In genomic region chr8:26513001-26513400, GRCm38 (mm10) we compare ENCODE assay signal across 21 mouse cellular contexts.
DNase-seq lines count a peak whose midpoint lies in the region; ATAC-seq lines count a peak whose summit lies in the region.
"Had no signal": no experiment of that assay in that cellular context is flagged by ENCODE, and none has a peak within 500 bp of the region (broad histone marks: within the 10 kb centered on the region; RNA-seq: fewer than 3 reads in every experiment).

No protein-coding gene starts in this region.

- no peak overlapping the region for H3K4me2 ChIP-seq in heart, embryonic 12.5 days
- no peak overlapping the region for H3K4me2 ChIP-seq in hindbrain, embryonic 12.5 days (replicated peaks)
- no peak overlapping the region for H3K4me2 ChIP-seq in limb, embryonic 11.5 days (ENCODE audit: low read depth, severe bottlenecking)
- H3K4me2 ChIP-seq: embryonic facial prominence, embryonic 13.5 days; embryonic facial prominence, embryonic 15.5 days; forebrain, embryonic 13.5 days; forebrain, embryonic 15.5 days had no signal

- no peaks in the 10 kb centered on the region for H3K4me1 ChIP-seq in heart, embryonic 12.5 days (replicated peaks)
- H3K4me1 ChIP-seq in hindbrain, embryonic 10.5 days (replicated peaks) = peaks cover 6% of the 10 kb centered on the region
- H3K4me1 ChIP-seq in hindbrain, embryonic 12.5 days = peaks cover 5% of the 10 kb centered on the region; the same call in 1 of the 2 replicates
- no peaks in the 10 kb centered on the region; the same call in 1 of the 2 replicates for H3K4me1 ChIP-seq in limb, embryonic 11.5 days (ENCODE audit: control insufficient read depth, insufficient read depth, low read length)
- H3K4me1 ChIP-seq in limb, embryonic 10.5 days = 0 out of 2 replicates have a peak, but pooled peaks cover 3% of the 10 kb centered on the region
- H3K4me1 ChIP-seq: embryonic facial prominence, embryonic 13.5 days; embryonic facial prominence, embryonic 15.5 days; forebrain, embryonic 13.5 days had no signal

- no peak overlapping the region for H3K27ac ChIP-seq in heart, embryonic 12.5 days (ENCODE audit: poor library complexity, severe bottlenecking)
- H3K27ac ChIP-seq in hindbrain, embryonic 10.5 days = no peak overlapping the region
- H3K27ac ChIP-seq in hindbrain, embryonic 12.5 days = no peak overlapping the region
- H3K27ac ChIP-seq in limb, embryonic 11.5 days (replicated peaks; ENCODE audit: low read depth, low read length) = no peak overlapping the region
- no peak overlapping the region for H3K27ac ChIP-seq in limb, embryonic 10.5 days
- H3K27ac ChIP-seq: embryonic facial prominence, embryonic 13.5 days; embryonic facial prominence, embryonic 15.5 days; forebrain, embryonic 13.5 days; forebrain, embryonic 15.5 days had no signal

- 83% methylated on average over 7 of the region's 7 CpGs for WGBS in heart, embryonic 12.5 days
- WGBS in hindbrain, embryonic 10.5 days = 86% methylated on average over 7 of the region's 7 CpGs
- 90% methylated on average over 7 of the region's 7 CpGs for WGBS in hindbrain, embryonic 12.5 days
- 80% methylated on average over 7 of the region's 7 CpGs for WGBS in limb, embryonic 11.5 days
- WGBS in limb, embryonic 10.5 days = 81% methylated on average over 7 of the region's 7 CpGs

- ATAC-seq in heart, embryonic 12.5 days (ENCODE audit: insufficient number of reproducible peaks, low FRiP score) = no peak
- ATAC-seq in hindbrain, embryonic 12.5 days (ENCODE audit: low FRiP score) = no peak
- ATAC-seq in limb, embryonic 11.5 days (ENCODE audit: insufficient number of reproducible peaks, low FRiP score, low TSS enrichment, low read depth) = no peak
- ATAC-seq: forebrain, embryonic 13.5 days; forebrain, embryonic 15.5 days had no signal

- no peaks in the 10 kb centered on the region; the same call in 1 of the 2 replicates for H3K27me3 ChIP-seq in heart, embryonic 12.5 days (replicated peaks)
- peaks cover 7% of the 10 kb centered on the region; the same call in 1 of the 2 replicates for H3K27me3 ChIP-seq in hindbrain, embryonic 10.5 days (ENCODE audit: insufficient read depth, poor library complexity, severe bottlenecking)
- H3K27me3 ChIP-seq in hindbrain, embryonic 12.5 days = peaks cover 6% of the 10 kb centered on the region; the same call in 1 of the 2 replicates
- H3K27me3 ChIP-seq in limb, embryonic 11.5 days (ENCODE audit: control insufficient read depth, insufficient read depth, low read length) = peaks cover 2% of the 10 kb centered on the region; the same call in 1 of the 2 replicates
- H3K27me3 ChIP-seq in limb, embryonic 10.5 days (ENCODE audit: low read depth, poor library complexity, severe bottlenecking) = peaks cover 48% of the 10 kb centered on the region
- H3K27me3 ChIP-seq: embryonic facial prominence, embryonic 13.5 days; embryonic facial prominence, embryonic 15.5 days; forebrain, embryonic 13.5 days; forebrain, embryonic 15.5 days had no signal

- no peaks in the 10 kb centered on the region for H3K36me3 ChIP-seq in heart, embryonic 12.5 days
- no peaks in the 10 kb centered on the region for H3K36me3 ChIP-seq in hindbrain, embryonic 10.5 days
- no peaks in the 10 kb centered on the region for H3K36me3 ChIP-seq in hindbrain, embryonic 12.5 days
- H3K36me3 ChIP-seq in limb, embryonic 11.5 days (ENCODE audit: control insufficient read depth, insufficient read depth, low read length) = no peaks in the 10 kb centered on the region
- no peaks in the 10 kb centered on the region for H3K36me3 ChIP-seq in limb, embryonic 10.5 days
- H3K36me3 ChIP-seq: embryonic facial prominence, embryonic 13.5 days; embryonic facial prominence, embryonic 15.5 days; forebrain, embryonic 15.5 days had no signal

- no peak overlapping the region for H3K4me3 ChIP-seq in heart, embryonic 12.5 days
- H3K4me3 ChIP-seq in hindbrain, embryonic 10.5 days = no peak overlapping the region
- H3K4me3 ChIP-seq in hindbrain, embryonic 12.5 days = no peak overlapping the region
- no peak overlapping the region for H3K4me3 ChIP-seq in limb, embryonic 11.5 days (ENCODE audit: low read depth, low read length)
- H3K4me3 ChIP-seq in limb, embryonic 10.5 days = no peak overlapping the region
- H3K4me3 ChIP-seq: embryonic facial prominence, embryonic 13.5 days; embryonic facial prominence, embryonic 15.5 days; erythroblast, embryonic 14.5 days; forebrain, embryonic 13.5 days; forebrain, embryonic 15.5 days had no signal

- DNase-seq in heart, adult 11 months = peak; percentile 82
- peak; percentile 1 for DNase-seq in hindbrain, embryonic 10.5 days (ENCODE audit: low spot score)
- peak; percentile 14 for DNase-seq in limb, embryonic 11.5 days (ENCODE audit: low spot score)
- DNase-seq in limb, embryonic 10.5 days (ENCODE audit: low spot score) = no peak
- DNase-seq: adrenal gland, adult 2 months; adrenal gland, postnatal 10 days; adrenal gland, postnatal 25 days; cerebellum, adult 11 months; cerebellum, adult 18-20 months; cerebellum, adult 8-10 months; cerebellum, adult 9-11 months; cerebellum, postnatal 14 days; cerebellum, postnatal 36 days; embryo, embryonic 11 days had no signal

- H3K9ac ChIP-seq in heart, embryonic 12.5 days = no peak overlapping the region
- no peak overlapping the region for H3K9ac ChIP-seq in hindbrain, embryonic 12.5 days
- H3K9ac ChIP-seq in limb, embryonic 11.5 days (ENCODE audit: low read length) = no peak overlapping the region
- H3K9ac ChIP-seq: embryonic facial prominence, embryonic 13.5 days; embryonic facial prominence, embryonic 15.5 days; forebrain, embryonic 13.5 days; forebrain, embryonic 15.5 days had no signal

- no peaks in the 10 kb centered on the region for H3K9me3 ChIP-seq in heart, embryonic 12.5 days (replicated peaks)
- H3K9me3 ChIP-seq in hindbrain, embryonic 10.5 days = no peaks in the 10 kb centered on the region
- no peaks in the 10 kb centered on the region for H3K9me3 ChIP-seq in hindbrain, embryonic 12.5 days (replicated peaks)
- H3K9me3 ChIP-seq in limb, embryonic 11.5 days (ENCODE audit: control insufficient read depth, low read length) = no peaks in the 10 kb centered on the region
- no peaks in the 10 kb centered on the region for H3K9me3 ChIP-seq in limb, embryonic 10.5 days (replicated peaks)
- H3K9me3 ChIP-seq: embryonic facial prominence, embryonic 13.5 days; embryonic facial prominence, embryonic 15.5 days; forebrain, embryonic 13.5 days; forebrain, embryonic 15.5 days had no signal
